Mouse (Mus musculus) liver, adult 2 months (tissue): ENCODE measurements around the gene Mphosph6.

Experiments used
- CTCF ChIP-seq: fragments of 200-500 bp; IDR thresholded peaks from 2 replicates; pipeline ENCODE4 v1.5.1; 2011; ENCODE audit warnings: low read depth, low read length, control low read depth
- POLR2A ChIP-seq: fragments of 200-500 bp; IDR thresholded peaks from 2 replicates; pipeline ENCODE4 v1.6.1; 2011; ENCODE audit warnings: low read length, control low read depth; ENCODE audit not compliant: insufficient read depth; ENCODE audit errors: extremely low read depth

DNA sequence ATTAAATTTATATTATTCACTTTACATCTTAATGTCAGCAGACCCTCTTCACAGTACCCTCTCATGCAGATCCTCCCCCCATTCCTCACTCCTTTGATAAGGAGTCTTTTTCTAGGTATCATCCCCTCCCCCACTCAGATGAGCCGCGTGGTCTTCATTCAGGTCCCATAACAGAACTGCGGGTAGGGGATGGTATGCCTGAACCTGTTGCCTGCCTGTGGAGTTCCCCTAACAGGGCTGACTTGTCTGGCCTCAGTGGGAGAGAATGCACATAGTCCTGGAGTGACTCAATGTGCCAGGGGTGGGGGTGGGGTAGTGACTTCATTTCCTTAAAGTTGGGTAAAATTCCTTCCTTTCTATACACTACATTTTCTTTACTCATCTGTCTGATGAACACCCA lies 15.3 kb downstream of the Mphosph6 start:
- TF ChIP-seq CTCF (no peak), POLR2A (no peak)
